Mouse (Mus musculus): ENCODE measurements around the gene Sept9.

DNA sequence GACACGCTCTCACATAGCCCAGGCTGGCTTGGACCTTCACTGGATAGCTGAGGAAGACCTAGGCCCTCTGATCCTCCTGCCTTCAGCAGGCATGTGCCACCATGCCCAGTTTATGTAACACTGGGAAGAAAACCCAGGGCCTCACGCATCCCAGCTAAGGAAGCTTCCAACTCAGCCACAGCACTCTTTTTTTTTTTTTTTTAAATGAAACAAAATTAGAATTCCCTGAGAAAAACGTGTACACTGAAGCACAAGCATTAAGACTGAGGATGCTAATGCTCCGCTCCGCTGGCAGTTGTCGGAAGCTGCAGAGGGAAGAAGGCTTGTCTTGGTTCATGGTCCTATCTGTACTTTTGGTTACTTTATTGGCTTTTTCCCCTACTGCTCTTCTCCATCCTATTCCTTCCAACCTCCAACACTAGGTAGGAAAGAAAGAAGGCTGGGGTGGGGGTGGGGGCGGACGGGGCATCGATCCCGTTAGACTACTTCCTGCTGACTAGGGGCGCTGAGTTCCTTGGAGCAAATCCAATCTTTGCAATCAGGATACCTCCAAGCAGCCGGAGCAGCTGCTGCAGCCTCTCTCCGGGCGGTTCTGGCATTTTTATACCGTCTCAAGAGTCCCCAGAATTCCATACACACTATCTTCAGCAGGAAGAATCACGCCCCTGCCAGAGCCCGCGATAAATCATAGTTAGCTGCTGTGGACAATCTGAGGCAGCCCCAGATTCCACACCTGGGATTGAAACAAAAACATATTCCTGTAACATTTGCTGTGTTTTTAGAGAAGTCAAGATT, 25.2 kb upstream of the Sept9 start:
- TF ChIP-seq CTCF (IDR thresholded peaks at IDR 0.05; ENCODE audit: insufficient read depth, low read length), result no peak
- TF ChIP-seq POLR2A (IDR thresholded peaks at IDR 0.05; ENCODE audit: borderline replicate concordance, extremely low read depth, low read depth, low read length), result no peak

Data from lung, adult 2 months (tissue).